Mouse (Mus musculus) intestine, postnatal 0 days (tissue): ENCODE measurements at regions not wholly inside any gene's neighbourhood (a gene's known extent, or its start where the extent isn't known, plus 50 kb on each side); places are given as distances from the start of the nearest gene placed in this dataset.
A peak's percentile ranks its signal among the peaks of the same experiment; 100 is the strongest.

Experiments
- ATAC-seq: fragments of 200-750 bp; cut with Nextera tagmentation; 2 replicates; pipeline ENCODE4 v1.8.0; 2017; ENCODE audit warnings: mild to moderate bottlenecking, moderate TSS enrichment, moderate library complexity
- H3K27ac ChIP-seq: fragments of 300-500 bp; sonication (generic); 2 replicates; pipeline ENCODE4 v1.5.1; 2014; ENCODE audit warnings: mild to moderate bottlenecking, low read depth, low read length, moderate library complexity
- H3K27me3 ChIP-seq: fragments of 300-500 bp; sonication (generic); replicated peaks from 2 replicates; pipeline ENCODE4 v1.6.1; 2014; ENCODE audit warnings: low read length, mixed read lengths; ENCODE audit not compliant: control insufficient read depth, insufficient read depth
- H3K36me3 ChIP-seq: fragments of 300-500 bp; sonication (generic); 2 replicates; pipeline ENCODE4 v1.6.1; 2014; ENCODE audit warnings: mild to moderate bottlenecking, moderate library complexity; ENCODE audit not compliant: control insufficient read depth, insufficient read depth
- H3K4me1 ChIP-seq: fragments of 300-500 bp; sonication (generic); replicated peaks from 2 replicates; pipeline ENCODE4 v1.6.1; 2014; ENCODE audit warnings: antibody characterized with exemption, low read length, mixed read lengths; ENCODE audit not compliant: control insufficient read depth, insufficient read depth
- H3K4me2 ChIP-seq: fragments of 300-500 bp; sonication (generic); replicated peaks from 2 replicates; pipeline ENCODE4 v1.6.1; 2014; ENCODE audit warnings: low read depth, mild to moderate bottlenecking, moderate library complexity
- H3K4me3 ChIP-seq: fragments of 300-500 bp; sonication (generic); 2 replicates; pipeline ENCODE4 v1.5.1; 2014; ENCODE audit warnings: low read depth, low read length
- H3K9ac ChIP-seq: fragments of 300-500 bp; sonication (generic); 2 replicates; pipeline ENCODE4 v1.6.1; 2014; ENCODE audit warnings: mild to moderate bottlenecking, low read depth, low read length
- H3K9me3 ChIP-seq: fragments of 300-500 bp; sonication (generic); 2 replicates; pipeline ENCODE4 v1.6.1; 2016; ENCODE audit warnings: mixed run types; ENCODE audit not compliant: control insufficient read depth
- CTCF ChIP-seq: sonication (generic); IDR thresholded peaks from 2 replicates; pipeline ENCODE4 v1.5.1; 2016; ENCODE audit warnings: low read depth, mild to moderate bottlenecking, control low read depth, antibody characterized with exemption, moderate library complexity
- WGBS: fragments of 180-500 bp; shearing (Covaris S2); extraction: QIAGEN DNeasy Blood & Tissue Kit; methylation state at CpG from one replicate; pipeline ENCODE4 v1.1.7; 2014; 5-methylcytosine and 5-hydroxymethylcytosine counted together

GRCm38 (mm10) chr10:70824461-70824860, 168.7 kb upstream of the Phyhipl start:
- 89% methylated on average over 5 of the region's 5 CpGs for WGBS
- H3K27me3 ChIP-seq: no peaks in the 10 kb centered on the region
- no peak overlapping the region for H3K27ac ChIP-seq
- no peaks in the 10 kb centered on the region for H3K4me1 ChIP-seq
- TF ChIP-seq CTCF: no peak
- ATAC-seq: no peak
- H3K9me3 ChIP-seq: no peaks in the 10 kb centered on the region
- H3K36me3 ChIP-seq: no peaks in the 10 kb centered on the region
- no peak overlapping the region for H3K4me3 ChIP-seq
- H3K4me2 ChIP-seq: no peak overlapping the region
- H3K9ac ChIP-seq: no peak overlapping the region

- H3K36me3 ChIP-seq: no peaks in the 10 kb centered on the region
- H3K27ac ChIP-seq: no peak overlapping the region
- H3K4me2 ChIP-seq: no peak overlapping the region
- H3K9me3 ChIP-seq: no peaks in the 10 kb centered on the region
- no peak overlapping the region for H3K4me3 ChIP-seq
- no peaks in the 10 kb centered on the region for H3K27me3 ChIP-seq
- TF ChIP-seq CTCF: no peak
- ATAC-seq: no peak
- WGBS: 74% methylated on average over 2 of the region's 2 CpGs
- H3K9ac ChIP-seq: no peak overlapping the region
- H3K4me1 ChIP-seq: no peaks in the 10 kb centered on the region
These were observed 164.2 kb upstream of the Phyhipl start for GRCm38 (mm10) chr10:70819951-70820350.

- H3K27ac ChIP-seq: no peak overlapping the region
- H3K4me2 ChIP-seq: no peak overlapping the region
- H3K9me3 ChIP-seq: no peaks in the 10 kb centered on the region
- no peaks in the 10 kb centered on the region for H3K27me3 ChIP-seq
- no peak for ATAC-seq
- H3K4me1 ChIP-seq: no peaks in the 10 kb centered on the region
- no peaks in the 10 kb centered on the region for H3K36me3 ChIP-seq
- H3K9ac ChIP-seq: no peak overlapping the region
- TF ChIP-seq CTCF: peak; percentile 68
- H3K4me3 ChIP-seq: no peak overlapping the region
- 63% methylated on average over 15 of the region's 15 CpGs for WGBS
These were observed 158.8 kb upstream of the Phyhipl start for GRCm38 (mm10) chr10:70814354-70815131.

GRCm38 (mm10) chr10:70809411-70809810, 153.6 kb upstream of the Phyhipl start:
- no peak for ATAC-seq
- Histone ChIP-seq H3K4me2 (no peak overlapping the region), H3K9me3 (no peaks in the 10 kb centered on the region), H3K4me1 (no peaks in the 10 kb centered on the region), H3K36me3 (no peaks in the 10 kb centered on the region), H3K27ac (no peak overlapping the region), H3K4me3 (no peak overlapping the region), H3K27me3 (no peaks in the 10 kb centered on the region), H3K9ac (no peak overlapping the region)
- WGBS: 64% methylated on average over 3 of the region's 3 CpGs
- TF ChIP-seq CTCF: no peak

GRCm38 (mm10) chr10:70806786-70807385, 151.1 kb upstream of the Phyhipl start:
- H3K27ac ChIP-seq: no peak overlapping the region
- no peaks in the 10 kb centered on the region for H3K27me3 ChIP-seq
- 62% methylated on average over 9 of the region's 9 CpGs for WGBS
- no peak for ATAC-seq
- no peaks in the 10 kb centered on the region for H3K36me3 ChIP-seq
- H3K4me3 ChIP-seq: no peak overlapping the region
- TF ChIP-seq CTCF: no peak
- no peaks in the 10 kb centered on the region for H3K4me1 ChIP-seq
- H3K9ac ChIP-seq: no peak overlapping the region
- H3K4me2 ChIP-seq: no peak overlapping the region
- H3K9me3 ChIP-seq: no peaks in the 10 kb centered on the region

GRCm38 (mm10) chr10:70800736-70801306, 145.1 kb upstream of the Phyhipl start:
- Histone ChIP-seq H3K4me2 (no peak overlapping the region), H3K36me3 (no peaks in the 10 kb centered on the region), H3K4me3 (no peak overlapping the region), H3K9ac (no peak overlapping the region), H3K27ac (no peak overlapping the region), H3K4me1 (no peaks in the 10 kb centered on the region), H3K9me3 (no peaks in the 10 kb centered on the region), H3K27me3 (no peaks in the 10 kb centered on the region)
- no peak for ATAC-seq
- 57% methylated on average over 11 of the region's 11 CpGs for WGBS
- no peak for TF ChIP-seq CTCF
